Mouse (Mus musculus) megakaryocyte, embryonic 14.5 days (primary cell): Measurements from ENCODE around the gene Bspry.

ENCODE experiments used
- FLI1 ChIP-seq: IDR thresholded peaks from 2 replicates; pipeline ENCODE4 v1.6.1; 2012; ENCODE audit warnings: low read length, inconsistent platforms, mixed read lengths
- GATA1 ChIP-seq: IDR thresholded peaks from 3 replicates; pipeline ENCODE4 v1.6.1; 2012; ENCODE audit warnings: mixed read lengths, low read length, inconsistent platforms, borderline replicate concordance

- TF ChIP-seq GATA1 (no peak), FLI1 (no peak)
Observed at GRCm38 (mm10) chr4:62435081-62435480, 44.8 kb upstream of the Bspry start, which contains the start of gene Rnf183.
